In the genomic region with DNA sequence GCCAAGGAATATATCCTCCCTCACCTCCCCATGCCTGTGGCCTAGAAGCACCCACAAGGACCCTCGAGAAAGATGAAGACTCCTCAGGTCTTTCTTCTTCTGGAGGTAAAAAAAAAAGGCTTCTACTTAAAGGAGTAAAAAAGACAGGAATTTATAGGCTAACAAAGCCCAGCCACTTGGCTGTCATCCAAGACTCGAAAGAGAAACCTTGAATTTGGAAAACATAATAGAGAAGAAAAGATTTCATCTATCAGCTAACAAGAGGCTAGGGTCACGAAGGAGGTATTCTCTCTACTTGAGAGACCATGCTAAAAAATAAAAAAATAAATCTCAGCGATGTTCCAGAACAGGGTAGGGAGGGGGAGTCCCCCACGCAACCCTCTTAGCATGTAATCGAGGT, we compare ENCODE assay signal across 12 mouse cellular contexts.
DNase-seq lines count a peak whose midpoint lies in the region; ATAC-seq and TF ChIP-seq lines count a peak whose summit lies in the region.
"Had no signal": no experiment of that assay in that cellular context is flagged by ENCODE, and none has a peak within 500 bp of the region (broad histone marks: within the 10 kb centered on the region; RNA-seq: fewer than 3 reads in every experiment).

No protein-coding gene starts in this region.

- H3K4me1 ChIP-seq in lung, postnatal 0 days (ENCODE audit: insufficient read depth, low read depth, low read length): no peaks in the 10 kb centered on the region
- peaks cover 10% of the 10 kb centered on the region; the same call in 1 of the 2 replicates for H3K4me1 ChIP-seq in midbrain, embryonic 16.5 days (ENCODE audit: control insufficient read depth, insufficient read depth, low read length)

- no peak for TF ChIP-seq CTCF in lung, postnatal 0 days (IDR thresholded peaks at IDR 0.05)

- H3K4me3 ChIP-seq in lung, postnatal 0 days (ENCODE audit: low read depth, low read length): no peak overlapping the region
- no peak overlapping the region for H3K4me3 ChIP-seq in midbrain, embryonic 16.5 days (ENCODE audit: low read depth, low read length)
- H3K4me3 ChIP-seq: erythroblast, embryonic 14.5 days had no signal

- H3K36me3 ChIP-seq in lung, postnatal 0 days (ENCODE audit: insufficient read depth, low read length): no peaks in the 10 kb centered on the region
- H3K36me3 ChIP-seq in midbrain, embryonic 16.5 days (ENCODE audit: control insufficient read depth, insufficient read depth, low read length): no peaks in the 10 kb centered on the region

- H3K9ac ChIP-seq in lung, postnatal 0 days (replicated peaks; ENCODE audit: low read depth): no peak overlapping the region
- H3K9ac ChIP-seq in midbrain, embryonic 16.5 days (ENCODE audit: low read depth, low read length): no peak overlapping the region

- DNase-seq in heart, postnatal 10 days: peak; percentile 6 to 17
- no peak for DNase-seq in heart, postnatal 25 days (ENCODE audit: low spot score)
- peak; percentile 8 for DNase-seq in lung, postnatal 0 days (ENCODE audit: low spot score)
- DNase-seq in lung, postnatal 36 days: no peak
- peak; percentile 13 to 47 for DNase-seq in adrenal gland, postnatal 36 days
- no peak for DNase-seq in natural killer cell, adult 2 months (ENCODE audit: low spot score in 2 of 2)
- DNase-seq: cerebellum, postnatal 14 days; gastrocnemius, postnatal 14 days; lung, postnatal 14 days; thymus, adult 18-20 months had no signal

- intact Hi-C loops in heart, postnatal 10 days (cut with DNase I): no loop called here
- intact Hi-C loops in heart, postnatal 25 days (cut with DNase I): no loop called here

- ATAC-seq in lung, postnatal 0 days: no peak
- no peak for ATAC-seq in midbrain, embryonic 16.5 days

- no peak overlapping the region for H3K4me2 ChIP-seq in lung, postnatal 0 days (replicated peaks; ENCODE audit: low read depth, low read length)
- no peak overlapping the region for H3K4me2 ChIP-seq in midbrain, embryonic 16.5 days (ENCODE audit: low read length)

- H3K9me3 ChIP-seq in lung, postnatal 0 days (ENCODE audit: low read length): no peaks in the 10 kb centered on the region
- H3K9me3 ChIP-seq in midbrain, embryonic 16.5 days (replicated peaks; ENCODE audit: control insufficient read depth, low read length, poor library complexity, severe bottlenecking): no peaks in the 10 kb centered on the region

- no peak for TF ChIP-seq EP300 in lung, postnatal 0 days (IDR thresholded peaks at IDR 0.05)

- H3K27me3 ChIP-seq in lung, postnatal 0 days (replicated peaks; ENCODE audit: insufficient read depth, low read length): no peaks in the 10 kb centered on the region
- H3K27me3 ChIP-seq in midbrain, embryonic 16.5 days (ENCODE audit: control insufficient read depth, insufficient read depth, low read depth, low read length): no peaks in the 10 kb centered on the region

- WGBS in lung, postnatal 0 days: 19% methylated on average over 6 of the region's 6 CpGs
- WGBS in midbrain, embryonic 16.5 days: 20% methylated on average over 6 of the region's 6 CpGs

- no peak overlapping the region for H3K27ac ChIP-seq in lung, postnatal 0 days (ENCODE audit: low read length)
- H3K27ac ChIP-seq in midbrain, embryonic 16.5 days (ENCODE audit: low read length): peak overlapping the region; percentile 63; the same call in 1 of the 2 replicates

Comparison
In these comparisons a context has a peak if more than half of its experiments do, and no peak if none do; other contexts are left out.
1. DNase-seq: peak in heart, postnatal 10 days (2 of 2), lung, postnatal 0 days (single experiment) and adrenal gland, postnatal 36 days (2 of 2); none in heart, postnatal 25 days (single experiment), lung, postnatal 36 days (single experiment) and natural killer cell, adult 2 months (0 of 2).